Mouse (Mus musculus) heart, embryonic 16.5 days (tissue): ENCODE measurements around the gene Kpna6. TPM values are rescaled to one million over a fixed set of nuclear protein-coding genes. Genes with fewer than 3 reads are reported as not detected.
A peak's percentile ranks its signal among the peaks of the same experiment; 100 is the strongest.

ENCODE experiments used
- ATAC-seq: fragments of 200-750 bp; cut with Nextera tagmentation; replicated peaks from 2 replicates; pipeline ENCODE4 v1.8.0; 2017; ENCODE audit warnings: moderate number of reproducible peaks; ENCODE audit not compliant: insufficient read depth, low FRiP score; ENCODE audit errors: extremely low read depth
- H3K27ac ChIP-seq: fragments of 300-500 bp; sonication (generic); 2 replicates; pipeline ENCODE4 v1.5.1; 2014; ENCODE audit warnings: mild to moderate bottlenecking, low read length, control low read depth, moderate library complexity
- H3K27me3 ChIP-seq: fragments of 300-500 bp; sonication (generic); 2 replicates; pipeline ENCODE4 v1.6.1; 2014; ENCODE audit warnings: low read length, mixed read lengths; ENCODE audit not compliant: control insufficient read depth, insufficient read depth
- H3K36me3 ChIP-seq: fragments of 300-500 bp; sonication (generic); 2 replicates; pipeline ENCODE4 v1.6.1; 2014; ENCODE audit not compliant: control insufficient read depth, insufficient read depth
- H3K4me1 ChIP-seq: fragments of 300-500 bp; sonication (generic); 2 replicates; pipeline ENCODE4 v1.6.1; 2014; ENCODE audit warnings: low read length, mixed read lengths; ENCODE audit not compliant: control insufficient read depth, insufficient read depth
- H3K4me2 ChIP-seq: fragments of 300-500 bp; sonication (generic); 2 replicates; pipeline ENCODE4 v1.6.1; 2014; ENCODE audit warnings: low read depth, mild to moderate bottlenecking, control low read depth, low read length
- H3K4me3 ChIP-seq: fragments of 300-500 bp; sonication (generic); 2 replicates; pipeline ENCODE4 v1.5.1; 2014; ENCODE audit warnings: mild to moderate bottlenecking, control low read depth, low read length
- H3K9ac ChIP-seq: fragments of 300-500 bp; sonication (generic); 2 replicates; pipeline ENCODE4 v1.6.1; 2014; ENCODE audit warnings: low read length, control low read depth
- H3K9me3 ChIP-seq: fragments of 300-500 bp; sonication (generic); replicated peaks from 2 replicates; pipeline ENCODE4 v1.6.1; 2016; ENCODE audit warnings: low read length; ENCODE audit not compliant: control insufficient read depth
- WGBS: fragments of 180-500 bp; shearing (Covaris S2); extraction: QIAGEN DNeasy Blood & Tissue Kit; methylation state at CpG from one replicate; pipeline ENCODE4 v1.1.7; 2014; 5-methylcytosine and 5-hydroxymethylcytosine counted together
- polyA plus RNA-seq: library from polyadenylated mRNA; unstranded; fragments of >200 nt; fragmentation: Nextera tagmentation; extraction: Ambion mirVana; gene quantifications from 2 replicates; pipeline ENCODE4 v1.2.1, GENCODE M21; 2015

Kpna6 gene
- polyA plus RNA-seq, 1 experiment from 2014 or later: 18.0 TPM

DNA sequence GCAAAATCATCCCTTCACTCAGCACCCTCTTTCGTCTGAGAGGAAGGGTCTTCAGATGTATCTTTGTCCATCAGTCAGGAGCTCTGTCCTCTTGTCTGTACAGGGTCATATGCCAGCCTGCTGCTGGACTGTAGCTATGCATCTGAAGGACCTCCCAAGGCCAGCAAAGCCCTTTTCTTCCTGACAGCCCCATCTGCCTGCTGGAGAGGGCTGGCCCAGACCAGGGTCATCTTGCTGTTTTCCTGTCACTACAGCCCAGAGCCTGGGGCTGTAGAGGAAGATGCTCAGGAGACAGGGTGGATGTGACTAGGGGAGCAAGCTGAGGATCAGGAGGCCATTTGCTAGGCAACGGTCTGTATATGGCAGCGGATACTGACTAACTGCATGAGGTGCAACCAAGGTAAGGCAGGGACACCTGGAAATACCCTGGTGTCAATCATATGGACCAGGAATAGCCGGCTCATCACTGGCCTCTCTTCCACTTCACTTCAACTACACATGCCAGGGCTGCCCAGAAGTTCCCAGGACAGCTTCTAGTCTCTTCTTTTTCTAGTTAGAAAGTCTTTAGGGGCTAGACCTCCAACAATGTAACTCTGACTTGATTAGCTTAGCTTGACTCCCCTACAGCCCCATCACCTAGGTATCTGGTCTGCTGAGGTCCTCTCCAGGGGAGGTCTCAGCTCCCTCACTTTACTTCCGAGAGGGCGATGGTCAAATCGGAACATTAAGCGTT lies 49.6 kb downstream of the Kpna6 start:
- Histone ChIP-seq H3K9me3 (no peaks in the 10 kb centered on the region), H3K9ac (peak overlapping the region; percentile 87), H3K27ac (peak overlapping the region; percentile 93), H3K27me3 (no peaks in the 10 kb centered on the region), H3K4me3 (peak overlapping the region; percentile 84), H3K4me2 (peak overlapping the region; percentile 83), H3K36me3 (peaks cover 13% of the 10 kb centered on the region), H3K4me1 (peaks cover 31% of the 10 kb centered on the region)
- WGBS: 20% methylated on average over 8 of the region's 8 CpGs
- no peak for ATAC-seq

DNA sequence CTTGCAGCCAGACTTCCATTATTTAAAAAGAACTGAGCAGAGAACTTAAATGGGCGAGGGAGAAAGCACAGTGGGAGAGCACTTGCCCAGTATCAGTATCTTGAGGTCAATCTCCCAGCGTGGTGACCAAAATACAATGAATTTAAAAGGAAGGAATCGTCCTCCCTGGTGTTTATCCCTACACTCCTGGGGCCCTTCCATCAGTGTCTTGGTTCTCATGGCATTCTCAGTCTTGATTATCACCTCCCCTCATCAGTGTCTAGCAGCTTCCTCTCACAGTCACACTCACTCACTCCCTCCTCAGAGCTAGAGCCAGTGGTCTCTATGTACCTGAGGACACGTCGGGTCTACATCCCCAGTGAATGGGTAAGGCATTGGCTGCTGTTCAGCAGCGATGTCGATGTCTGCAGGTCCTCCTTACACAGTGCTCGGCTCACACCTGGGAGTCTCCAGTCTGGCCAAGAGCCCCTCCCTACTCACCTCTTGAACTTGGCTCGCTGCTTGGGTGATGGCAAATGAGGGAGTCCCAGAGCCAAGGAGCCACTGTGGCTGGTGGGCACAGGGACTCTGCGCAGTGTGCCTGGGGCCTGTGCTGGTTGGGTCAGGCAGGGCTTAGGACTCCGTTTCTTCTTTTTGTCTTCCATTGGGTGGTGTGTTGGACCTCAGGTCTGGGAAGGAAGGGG lies 50.3 kb downstream of the Kpna6 start:
- no peak for ATAC-seq
- Histone ChIP-seq H3K4me1 (peaks cover 32% of the 10 kb centered on the region), H3K9ac (peak overlapping the region; percentile 87; the same call in 1 of the 2 replicates), H3K27ac (peak overlapping the region; percentile 56), H3K36me3 (peaks cover 10% of the 10 kb centered on the region), H3K4me2 (peak overlapping the region; percentile 83), H3K9me3 (no peaks in the 10 kb centered on the region), H3K4me3 (peak overlapping the region; percentile 84), H3K27me3 (no peaks in the 10 kb centered on the region)
- WGBS: 72% methylated on average over 11 of the region's 11 CpGs

DNA sequence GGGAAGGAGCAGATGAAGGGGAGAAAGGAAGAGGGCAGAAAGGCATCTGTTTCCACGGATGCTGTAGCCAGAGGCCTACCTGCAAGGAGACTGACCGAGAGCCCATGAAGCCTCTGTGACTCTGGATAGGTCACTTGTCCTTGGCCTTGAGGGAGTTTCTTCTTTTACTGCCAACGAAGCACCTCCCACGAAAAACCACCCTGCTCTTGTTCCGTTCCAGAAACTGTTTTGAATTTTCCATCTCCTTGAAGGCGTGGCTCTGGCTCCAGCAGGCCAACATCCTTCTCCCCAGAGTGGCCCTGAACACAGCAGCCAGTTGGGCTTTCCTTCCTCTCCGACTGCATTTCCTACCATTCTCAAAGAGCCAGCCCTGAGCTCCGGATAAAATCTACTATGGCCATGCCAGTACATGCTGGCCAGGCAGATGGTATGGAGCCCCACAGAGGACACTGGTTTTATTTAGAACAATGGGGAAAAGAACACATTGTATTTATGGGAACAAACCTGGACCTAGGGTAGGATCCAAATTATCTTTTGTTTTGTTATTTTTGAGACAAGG lies 51.2 kb downstream of the Kpna6 start:
- Histone ChIP-seq H3K27ac (peak overlapping the region; percentile 56), H3K4me3 (0 out of 2 replicates have a peak overlapping the region, but pooled peaks have one; percentile 4), H3K4me2 (peak overlapping the region; percentile 13), H3K9me3 (no peaks in the 10 kb centered on the region), H3K4me1 (peaks cover 32% of the 10 kb centered on the region), H3K9ac (no peak overlapping the region), H3K27me3 (no peaks in the 10 kb centered on the region), H3K36me3 (peaks cover 6% of the 10 kb centered on the region; the same call in 1 of the 2 replicates)
- 68% methylated on average over 8 of the region's 8 CpGs for WGBS
- ATAC-seq: no peak

DNA sequence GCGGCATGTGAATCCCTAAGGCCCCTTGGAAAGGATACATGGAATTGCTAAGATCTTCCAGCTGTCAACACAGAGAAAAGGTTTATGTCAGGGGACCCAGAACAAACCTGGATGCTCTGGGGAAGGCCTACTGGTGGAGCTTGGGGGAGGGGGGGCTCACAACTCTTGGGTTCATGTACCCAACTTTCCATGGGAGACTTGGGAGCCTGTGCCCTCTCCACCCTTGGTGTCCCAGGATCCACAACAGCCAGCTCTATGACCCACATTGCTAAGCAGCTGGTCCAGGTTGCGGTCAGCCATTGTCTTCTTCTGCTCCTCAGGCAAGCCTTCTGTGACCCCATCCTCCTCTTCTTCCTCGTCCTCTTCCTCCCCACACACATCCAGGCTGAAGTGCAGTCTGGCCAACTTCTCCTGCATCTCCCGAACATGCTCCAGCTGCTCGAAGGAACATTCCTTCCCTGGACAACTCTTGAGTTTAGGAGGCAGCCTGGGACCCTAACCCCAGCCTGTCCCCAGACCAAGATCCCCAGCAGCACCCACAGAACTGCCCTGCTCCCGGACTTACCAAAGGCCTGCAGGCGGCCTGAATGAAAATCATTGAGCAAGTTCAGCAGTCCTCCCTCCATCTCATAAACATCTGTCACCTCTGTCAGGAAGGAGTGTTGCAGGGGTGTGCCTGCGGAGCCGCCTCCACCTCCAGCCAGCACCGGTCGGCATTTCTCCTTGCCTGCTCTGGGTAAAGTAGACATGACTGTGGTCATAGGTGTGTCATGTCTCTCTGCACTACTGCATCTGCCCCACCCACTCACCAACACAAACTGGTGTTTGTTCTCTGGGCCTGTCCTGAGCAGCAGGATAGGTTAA lies 51.9 kb downstream of the Kpna6 start:
- H3K9ac ChIP-seq: no peak overlapping the region

DNA sequence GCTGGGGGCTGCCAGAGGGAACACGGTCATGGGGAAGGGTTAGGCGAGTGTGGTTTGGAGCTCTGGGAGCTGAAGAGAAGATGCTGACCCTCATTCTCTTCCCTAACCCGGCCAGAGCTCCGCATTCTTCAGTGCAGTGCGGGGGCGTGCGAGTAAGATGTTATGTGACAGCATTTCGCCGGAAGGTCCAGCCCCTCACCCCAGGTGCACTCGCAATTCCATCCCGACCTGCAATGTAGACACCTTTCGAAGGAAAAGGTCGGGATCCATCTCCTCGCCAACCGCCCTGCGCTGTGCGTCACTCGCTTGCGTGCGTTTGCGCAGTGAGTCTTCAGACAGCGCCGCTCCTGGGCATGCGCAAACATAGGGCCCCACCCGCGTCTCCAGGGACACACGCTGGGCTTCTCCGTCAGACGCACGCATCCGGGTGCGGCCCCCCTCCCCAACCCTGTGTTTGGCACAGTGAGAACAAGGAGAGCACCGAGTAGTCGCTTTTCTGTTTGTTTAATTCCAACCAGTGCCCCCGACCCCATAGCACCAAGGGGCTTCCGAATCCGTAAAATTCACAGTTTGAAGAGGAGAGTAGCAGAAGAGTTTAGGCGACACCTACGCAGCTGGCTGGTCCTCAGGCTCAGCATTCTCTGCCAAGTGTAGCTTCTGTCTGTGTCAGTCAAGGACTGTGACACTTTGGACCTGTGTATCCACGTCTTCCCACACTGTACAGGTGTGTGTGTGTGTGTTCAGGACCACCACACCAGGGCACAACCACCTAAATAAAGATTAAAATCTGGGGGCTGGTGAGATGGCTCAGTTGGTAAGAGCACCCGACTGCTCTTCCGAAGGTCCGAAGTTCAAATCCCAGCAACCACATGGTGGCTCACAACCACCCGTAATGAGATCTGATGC lies 53.5 kb downstream of the Kpna6 start, which contains the start of gene Iqcc:
TSS of gene Iqcc (minus strand) at position 314 of the 906 bp plus-strand sequence.
- WGBS: 4% methylated on average over 43 of the region's 44 CpGs
- H3K9ac ChIP-seq: peak within 1 kb of the TSS; percentile 92

More for the DNA sequence above, 51.9 kb downstream of the Kpna6 start:
- 79% methylated on average over 11 of the region's 11 CpGs for WGBS
- H3K27me3 ChIP-seq: no peaks in the 10 kb centered on the region
- H3K36me3 ChIP-seq: peaks cover 13% of the 10 kb centered on the region; the same call in 1 of the 2 replicates
- H3K4me1 ChIP-seq: peaks cover 31% of the 10 kb centered on the region
- peak overlapping the region; percentile 34 for H3K27ac ChIP-seq
- no peak for ATAC-seq
- H3K4me2 ChIP-seq: peak overlapping the region; percentile 13
- no peaks in the 10 kb centered on the region for H3K9me3 ChIP-seq
- H3K4me3 ChIP-seq: 0 out of 2 replicates have a peak overlapping the region, but pooled peaks have one; percentile 4

DNA sequence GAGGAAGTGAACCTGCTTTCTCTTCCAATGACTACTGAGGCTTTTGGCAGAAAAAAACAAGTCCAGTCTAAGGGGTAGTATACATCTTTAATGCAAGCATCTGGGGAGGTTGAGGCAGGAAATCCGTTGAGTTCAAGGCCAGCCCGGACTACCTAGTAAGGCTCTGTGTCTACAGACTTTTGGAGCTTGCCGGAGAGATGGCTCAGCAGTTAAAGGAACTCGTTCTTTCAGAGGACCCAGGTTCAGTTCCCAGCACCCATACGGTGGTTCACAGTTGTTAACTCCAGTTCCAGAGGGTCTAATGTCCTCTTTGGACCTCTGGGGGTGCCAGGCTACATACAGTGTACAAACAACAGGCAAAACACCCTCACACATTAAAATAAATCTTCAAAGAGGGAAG lies 54.5 kb downstream of the Kpna6 start:
- 91% methylated on average over 5 of the region's 5 CpGs for WGBS
- H3K4me1 ChIP-seq: peaks cover 30% of the 10 kb centered on the region
- H3K4me2 ChIP-seq: peak overlapping the region; percentile 97
- H3K36me3 ChIP-seq: peaks cover 14% of the 10 kb centered on the region; the same call in 1 of the 2 replicates
- ATAC-seq: no peak
- peak overlapping the region; percentile 92 for H3K9ac ChIP-seq
- H3K27me3 ChIP-seq: no peaks in the 10 kb centered on the region
- H3K9me3 ChIP-seq: no peaks in the 10 kb centered on the region
- peak overlapping the region; percentile 84 for H3K4me3 ChIP-seq
- no peak overlapping the region; the same call in 1 of the 2 replicates for H3K27ac ChIP-seq

More for the DNA sequence above, 53.5 kb downstream of the Kpna6 start, which contains the start of gene Iqcc:
- H3K4me3 ChIP-seq: peak within 1 kb of the TSS; percentile 84
- peak within 1 kb of the TSS; percentile 97 for H3K4me2 ChIP-seq
- peak within 1 kb of the TSS; percentile 91 for H3K27ac ChIP-seq
- peak; percentile 87 for ATAC-seq
- H3K27me3 ChIP-seq: no peaks in the 10 kb centered on the region
- H3K9me3 ChIP-seq: no peaks in the 10 kb centered on the region
- H3K36me3 ChIP-seq: peaks cover 14% of the 10 kb centered on the region; the same call in 1 of the 2 replicates
- peaks cover 26% of the 10 kb centered on the region for H3K4me1 ChIP-seq

DNA sequence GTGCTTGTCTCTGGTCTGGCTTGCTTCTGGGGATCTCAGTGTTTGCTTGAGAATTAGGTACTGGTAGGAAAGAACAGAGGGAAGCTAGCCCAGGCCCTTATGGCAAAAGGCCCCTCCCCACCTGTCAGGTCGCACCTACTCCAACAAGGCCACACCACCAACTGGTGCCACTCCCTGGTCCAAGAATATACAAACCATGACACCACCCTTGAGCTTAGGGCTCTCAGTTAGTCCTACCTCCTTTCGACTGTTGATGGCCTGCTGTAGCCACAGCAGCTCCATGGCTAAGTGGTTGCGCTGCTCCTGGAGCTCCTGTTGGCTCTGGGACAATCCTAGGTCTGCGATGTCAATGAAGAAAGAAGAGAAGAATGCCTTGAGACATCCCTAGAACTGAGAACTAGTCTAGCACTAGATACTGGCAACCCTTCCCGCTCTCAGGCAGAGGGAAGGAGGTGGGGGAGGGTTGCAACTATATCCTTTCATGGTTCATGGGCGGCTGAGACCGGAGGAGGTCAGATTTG lies 55.4 kb downstream of the Kpna6 start:
- no peaks in the 10 kb centered on the region for H3K27me3 ChIP-seq
- no peak overlapping the region for H3K9ac ChIP-seq
- H3K27ac ChIP-seq: no peak overlapping the region
- peaks cover 21% of the 10 kb centered on the region for H3K4me1 ChIP-seq
- H3K4me3 ChIP-seq: no peak overlapping the region
- no peak overlapping the region for H3K4me2 ChIP-seq
- H3K9me3 ChIP-seq: no peaks in the 10 kb centered on the region
- 88% methylated on average over 7 of the region's 7 CpGs for WGBS
- H3K36me3 ChIP-seq: peaks cover 14% of the 10 kb centered on the region; the same call in 1 of the 2 replicates
- ATAC-seq: no peak
